Mouse (Mus musculus) erythroblast, embryonic 14.5 days (primary cell): ENCODE measurements around the gene Zfp385c.

Source experiments
- GATA1 ChIP-seq: IDR thresholded peaks from 2 replicates; pipeline ENCODE4 v1.6.1; 2012; ENCODE audit warnings: low read length, inconsistent platforms, mixed read lengths
- TAL1 ChIP-seq: IDR thresholded peaks from 3 replicates; pipeline ENCODE4 v1.6.1; 2012; ENCODE audit warnings: low read length, inconsistent platforms, mixed read lengths

- TF ChIP-seq GATA1, result no peak
- no peak for TF ChIP-seq TAL1
Measured at GRCm38 (mm10) chr11:100585148-100585547, 107.1 kb downstream of the Zfp385c start.
